Mouse (Mus musculus): ENCODE results near the gene Cyba. TPM values are rescaled to one million over a fixed set of nuclear protein-coding genes. Genes with fewer than 3 reads are reported as not detected.

Gene Cyba
- total RNA-seq, 4 experiments from 2014 or later = 39.2 to 50.2 (median 44.5) TPM

GRCm38 (mm10) chr8:122423217-122423616 lies 9.5 kb downstream of the Cyba start:
- DNase-seq (ENCODE audit: low spot score) = no peak

GRCm38 (mm10) chr8:122421376-122422070 lies 11.2 kb downstream of the Cyba start, which contains the start of gene Il17c:
TSS of gene Il17c (plus strand) at chr8:122422020.
- no peak for DNase-seq (ENCODE audit: low spot score)

GRCm38 (mm10) chr8:122419881-122420555 lies 12.7 kb downstream of the Cyba start:
- no peak for DNase-seq (ENCODE audit: low spot score)

- DNase-seq (ENCODE audit: low spot score) = no peak
Observed at GRCm38 (mm10) chr8:122415554-122415953, 17.2 kb downstream of the Cyba start.

- no peak for DNase-seq (ENCODE audit: low spot score)
Observed at GRCm38 (mm10) chr8:122414311-122414710, 18.4 kb downstream of the Cyba start.

- DNase-seq (ENCODE audit: low spot score) = no peak
Observed at GRCm38 (mm10) chr8:122407678-122408077, 25.1 kb downstream of the Cyba start.

GRCm38 (mm10) chr8:122405146-122405805 lies 27.5 kb downstream of the Cyba start:
- no peak for DNase-seq (ENCODE audit: low spot score)

- DNase-seq (ENCODE audit: low spot score) = no peak
Observed at GRCm38 (mm10) chr8:122398186-122398585, 34.5 kb downstream of the Cyba start.

- DNase-seq (ENCODE audit: low spot score) = no peak
Observed at GRCm38 (mm10) chr8:122395291-122395690, 37.4 kb downstream of the Cyba start.

- no peak for DNase-seq (ENCODE audit: low spot score)
Observed at GRCm38 (mm10) chr8:122393717-122394116, 39.0 kb downstream of the Cyba start.

- DNase-seq (ENCODE audit: low spot score) = no peak
Observed at GRCm38 (mm10) chr8:122390758-122391157, 42.0 kb downstream of the Cyba start.

GRCm38 (mm10) chr8:122389357-122389756 lies 43.4 kb downstream of the Cyba start:
- no peak for DNase-seq (ENCODE audit: low spot score)

- DNase-seq (ENCODE audit: low spot score) = no peak
Observed at GRCm38 (mm10) chr8:122383039-122383438, 49.7 kb downstream of the Cyba start.

- peak; percentile 98 for DNase-seq (ENCODE audit: low spot score)
Observed at GRCm38 (mm10) chr8:122376365-122377231, 56.1 kb downstream of the Cyba start, which contains the start of gene Zc3h18. TSS of gene Zc3h18 (plus strand) at chr8:122376609.

- no peak for DNase-seq (ENCODE audit: low spot score)
Observed at GRCm38 (mm10) chr8:122375751-122376364, 56.9 kb downstream of the Cyba start.

GRCm38 (mm10) chr8:122375320-122375719 lies 57.4 kb downstream of the Cyba start:
- no peak for DNase-seq (ENCODE audit: low spot score)

Small RNA genes lying within 50 kb of the gene (microRNA-seq; reads per million reads assigned to microRNA genes)
- gene Gm24366 = not detected

Other genes starting within 250 kb of the Cyba start
- 10 to 100 TPM; 18.1 to 23.2 (median 21.3) TPM for gene Zfpm1, start 150.8 kb downstream of the Cyba start, total RNA-seq (2022)
- gene Trhr2, start 72.2 kb downstream of the Cyba start, total RNA-seq (2022) = not detected
- 10 to 100 TPM; 21.2 to 24.0 (median 22.4) TPM for gene Zc3h18, start 56.3 kb downstream of the Cyba start, total RNA-seq (2022)
- not detected for gene Il17c, start 10.9 kb downstream of the Cyba start, total RNA-seq (2022)
- 1 to 10 TPM; 3.9 to 5.6 (median 4.9) TPM for gene Mvd, start 10.5 kb upstream of the Cyba start, total RNA-seq (2022)
- 10 to 100 TPM in 2 of 4 experiments, 1 to 10 TPM in 2; 2.7 to 14.4 (median 8.2) TPM for gene Snai3, start 27.8 kb upstream of the Cyba start, total RNA-seq (2022)
- 10 to 100 TPM; 38.4 to 68.1 (median 57.1) TPM for gene Rnf166, start 43.1 kb upstream of the Cyba start, total RNA-seq (2022)
- gene Ctu2, start 43.2 kb upstream of the Cyba start, total RNA-seq (2022) = 10 to 100 TPM in 1 of 4 experiments, 1 to 10 TPM in 3; 5.0 to 12.4 (median 7.7) TPM
- gene Piezo1, start 118.4 kb upstream of the Cyba start, total RNA-seq (2022) = 10 to 100 TPM; 13.2 to 17.4 (median 13.7) TPM
- 1 to 10 TPM; 1.9 to 2.4 (median 2.2) TPM for gene Cdt1, start 135.1 kb upstream of the Cyba start, total RNA-seq (2022)
- 10 to 100 TPM; 39.5 to 50.6 (median 44.3) TPM for gene Aprt, start 144.0 kb upstream of the Cyba start, total RNA-seq (2022)
- 1 to 10 TPM; 3.5 to 5.2 (median 4.4) TPM for gene Galns, start 178.5 kb upstream of the Cyba start, total RNA-seq (2022)
- gene Trappc2l, start 178.7 kb upstream of the Cyba start, total RNA-seq (2022) = 10 to 100 TPM; 62.8 to 66.2 (median 63.3) TPM
- gene Pabpn1l, start 189.8 kb upstream of the Cyba start, total RNA-seq (2022) = under 1 TPM in 2 of 4 experiments, not detected in 2; 0.24 to 0.57 TPM